Mouse (Mus musculus) neural tube, embryonic 10.5 days (tissue): ENCODE measurements at regions not wholly inside any gene's neighbourhood (a gene's known extent, or its start where the extent isn't known, plus 50 kb on each side); places are given as distances from the start of the nearest gene placed in this dataset.

Source experiments
- DNase-seq: peaks from one replicate; pipeline ENCODE4 v3.0.0-alpha.2; 2017; ENCODE audit warnings: low spot score; ENCODE audit errors: extremely low spot score

DNA sequence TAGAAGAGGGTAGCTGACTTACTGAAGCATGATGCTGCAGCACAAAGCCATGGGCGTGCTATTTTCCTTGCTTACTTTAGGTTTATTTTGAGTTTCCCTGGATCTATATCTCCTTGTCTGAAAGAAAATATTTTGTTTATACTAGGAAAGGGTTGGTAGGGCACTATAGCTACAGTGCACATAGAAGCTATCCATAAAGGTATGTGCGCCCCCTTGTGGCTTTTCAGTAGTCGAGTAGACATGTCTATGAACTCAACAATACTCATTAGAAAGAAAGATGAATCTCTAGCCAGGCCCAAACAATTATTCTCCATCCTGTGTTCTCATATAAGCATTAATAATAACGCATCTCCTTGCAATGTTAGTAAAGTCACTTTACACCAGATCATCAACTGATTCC lies 114.3 kb downstream of the Rab38 start:
- peak; percentile 44 for DNase-seq

DNA sequence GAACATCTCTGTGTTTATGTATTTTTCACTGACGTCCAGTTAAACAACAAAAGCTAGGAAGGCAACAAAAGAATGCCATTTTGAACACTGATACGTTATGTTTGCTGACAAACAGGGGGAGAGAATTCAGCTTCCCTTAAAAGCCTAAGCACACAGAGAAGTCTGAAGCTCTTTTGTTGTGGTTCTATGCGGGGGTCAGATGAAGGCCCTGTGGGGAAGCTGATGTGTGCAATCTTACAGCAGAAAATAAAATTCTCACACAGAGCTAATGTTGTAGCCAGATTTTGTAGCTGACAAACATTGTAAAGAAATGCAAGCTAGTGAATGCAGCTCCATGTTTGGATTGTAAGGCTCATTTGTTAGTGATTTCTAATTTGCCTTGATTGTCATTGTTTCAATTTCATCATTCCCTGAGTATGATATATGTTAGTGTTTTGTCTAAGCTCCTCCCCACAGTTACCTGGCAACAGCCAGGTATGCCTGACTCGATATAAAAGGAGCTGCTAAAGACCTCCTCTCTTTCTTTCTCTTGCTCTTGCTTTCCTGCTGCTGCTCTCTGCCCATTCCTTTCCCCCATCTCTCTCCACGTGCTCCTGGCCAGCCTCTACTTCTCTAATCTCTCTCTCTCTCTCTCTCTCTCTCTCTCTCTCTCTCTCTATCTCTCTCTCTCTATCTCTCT lies 115.0 kb downstream of the Rab38 start:
- no peak for DNase-seq

DNA sequence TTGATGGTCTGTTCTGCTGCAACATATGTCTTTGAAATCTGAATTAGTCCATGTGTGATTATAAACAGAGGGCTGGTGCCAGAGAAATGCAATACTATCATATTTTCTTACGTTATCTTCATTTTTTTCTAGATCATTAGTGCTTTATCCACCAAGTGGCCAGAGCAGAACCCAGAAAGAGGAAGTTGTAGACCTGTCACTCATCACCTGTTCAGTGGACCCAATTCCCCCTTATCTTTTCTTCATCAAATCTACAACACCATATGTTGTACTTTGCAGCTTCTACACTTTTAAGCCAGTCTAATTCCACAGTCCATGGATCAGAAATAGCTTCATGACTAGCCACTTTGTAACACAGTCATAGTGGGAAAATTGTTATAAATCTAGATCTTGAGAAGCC lies 145.0 kb downstream of the Rab38 start:
- DNase-seq = no peak

- no peak for DNase-seq
Measured at GRCm38 (mm10) chr7:88600781-88601180, 170.7 kb downstream of the Rab38 start.
